Mouse (Mus musculus) limb, embryonic 14.5 days (tissue): ENCODE data around the gene Grhpr. TPM values are rescaled to one million over a fixed set of nuclear protein-coding genes. Genes with fewer than 3 reads are reported as not detected.
"Not testable (repeated sequence)": the region's sequence is repeated elsewhere in the genome, so short reads cannot be mapped to it uniquely, and the experiment has no call there.

Experiments used
- ATAC-seq: fragments of 200-750 bp; cut with Nextera tagmentation; 2 replicates; pipeline ENCODE4 v1.8.0; 2017; ENCODE audit warnings: low read depth, moderate number of reproducible peaks, moderate TSS enrichment; ENCODE audit not compliant: low FRiP score
- DNase-seq: peaks from one replicate; pipeline ENCODE4 v3.0.0-alpha.2; 2015; ENCODE audit warnings: low spot score
- H3K27ac ChIP-seq: fragments of 300-500 bp; sonication (generic); replicated peaks from 2 replicates; pipeline ENCODE4 v1.5.1; 2014; ENCODE audit warnings: low read depth, mild to moderate bottlenecking, low read length, moderate library complexity, mixed read lengths
- H3K27me3 ChIP-seq: fragments of 300-500 bp; sonication (generic); 2 replicates; pipeline ENCODE4 v1.6.1; 2014; ENCODE audit warnings: low read length, mixed read lengths; ENCODE audit not compliant: control insufficient read depth, insufficient read depth
- H3K36me3 ChIP-seq: fragments of 300-500 bp; sonication (generic); 2 replicates; pipeline ENCODE4 v1.6.1; 2014; ENCODE audit warnings: mild to moderate bottlenecking, low read length, moderate library complexity, mixed read lengths; ENCODE audit not compliant: control insufficient read depth, insufficient read depth
- H3K4me1 ChIP-seq: fragments of 300-500 bp; sonication (generic); 2 replicates; pipeline ENCODE4 v1.6.1; 2014; ENCODE audit warnings: antibody characterized with exemption, low read length, mixed read lengths; ENCODE audit not compliant: control insufficient read depth, insufficient read depth
- H3K4me2 ChIP-seq: fragments of 300-500 bp; sonication (generic); replicated peaks from 2 replicates; pipeline ENCODE4 v1.6.1; 2014; ENCODE audit warnings: low read depth, mild to moderate bottlenecking, low read length, moderate library complexity; ENCODE audit not compliant: severe bottlenecking
- H3K4me3 ChIP-seq: fragments of 300-500 bp; sonication (generic); replicated peaks from 2 replicates; pipeline ENCODE4 v1.5.1; 2014; ENCODE audit warnings: low read length
- H3K9ac ChIP-seq: fragments of 300-500 bp; sonication (generic); 2 replicates; pipeline ENCODE4 v1.6.1; 2014; ENCODE audit warnings: mild to moderate bottlenecking, low read depth, low read length, moderate library complexity; ENCODE audit not compliant: severe bottlenecking
- H3K9me3 ChIP-seq: fragments of 300-500 bp; sonication (generic); 2 replicates; pipeline ENCODE4 v1.6.1; 2016; ENCODE audit warnings: low read length; ENCODE audit not compliant: control insufficient read depth
- POLR2A ChIP-seq: fragments of 200-500 bp; IDR thresholded peaks from 2 replicates; pipeline ENCODE4 v1.8.0; 2012; ENCODE audit warnings: inconsistent platforms, mild to moderate bottlenecking, moderate library complexity, borderline replicate concordance; ENCODE audit not compliant: insufficient read depth, insufficient read length; ENCODE audit errors: extremely low read depth
- WGBS: fragments of 180-500 bp; shearing (Covaris S2); extraction: QIAGEN DNeasy Blood & Tissue Kit; methylation state at CpG from one replicate; pipeline ENCODE4 v1.1.7; 2014; 5-methylcytosine and 5-hydroxymethylcytosine counted together
- polyA plus RNA-seq, 2 experiments: library from polyadenylated mRNA; depleted of rRNA in 1 of 2; stranded (reverse) in 1 of 2; unstranded in 1 of 2; fragments of >200 nt; fragmentation: Nextera tagmentation in 1 of 2; extraction: Ambion mirVana in 1 of 2; gene quantifications; 2 replicates each; pipeline versions ENCODE4 v1.2.1 to v1.2.3; 2012 to 2014

The Grhpr gene
- polyA plus RNA-seq, 2 experiments: 42.1 to 49.3 TPM

- Histone ChIP-seq H3K9me3 (no peaks in the 10 kb centered on the region), H3K4me2 (no peak overlapping the region), H3K4me1 (no peaks in the 10 kb centered on the region), H3K27ac (no peak overlapping the region), H3K36me3 (no peaks in the 10 kb centered on the region), H3K4me3 (no peak overlapping the region), H3K27me3 (no peaks in the 10 kb centered on the region), H3K9ac (no peak overlapping the region)
- WGBS: 81% methylated on average over 1 of the region's 1 CpGs
- no peak for ATAC-seq
- DNase-seq: no peak
- TF ChIP-seq POLR2A: no peak
Observed at GRCm38 (mm10) chr4:44942237-44942636, 39.0 kb upstream of the Grhpr start.

GRCm38 (mm10) chr4:44943480-44943879 lies 37.7 kb upstream of the Grhpr start:
- H3K36me3 ChIP-seq: no peaks in the 10 kb centered on the region
- DNase-seq (no peak), ATAC-seq (no peak)
- H3K4me2 ChIP-seq: no peak overlapping the region
- H3K4me3 ChIP-seq: no peak overlapping the region
- WGBS: 91% methylated on average over 6 of the region's 6 CpGs
- TF ChIP-seq POLR2A: no peak
- no peaks in the 10 kb centered on the region for H3K9me3 ChIP-seq
- H3K27me3 ChIP-seq: no peaks in the 10 kb centered on the region
- no peak overlapping the region for H3K9ac ChIP-seq
- no peaks in the 10 kb centered on the region for H3K4me1 ChIP-seq
- no peak overlapping the region for H3K27ac ChIP-seq

GRCm38 (mm10) chr4:44944426-44945075 lies 36.6 kb upstream of the Grhpr start:
- ATAC-seq: no peak
- Histone ChIP-seq H3K27ac (no peak overlapping the region), H3K4me1 (no peaks in the 10 kb centered on the region), H3K4me2 (no peak overlapping the region), H3K9me3 (no peaks in the 10 kb centered on the region), H3K36me3 (no peaks in the 10 kb centered on the region), H3K4me3 (no peak overlapping the region), H3K9ac (no peak overlapping the region), H3K27me3 (no peaks in the 10 kb centered on the region)
- DNase-seq: no peak
- TF ChIP-seq POLR2A: no peak
- WGBS: 75% methylated on average over 10 of the region's 10 CpGs

- not testable (repeated sequence) for H3K9me3 ChIP-seq, H3K9ac ChIP-seq, ATAC-seq, H3K36me3 ChIP-seq, H3K27ac ChIP-seq, H3K4me2 ChIP-seq, H3K4me3 ChIP-seq, DNase-seq, H3K27me3 ChIP-seq, H3K4me1 ChIP-seq
- WGBS: 91% methylated on average over 2 of the region's 2 CpGs
Observed at GRCm38 (mm10) chr4:44946126-44946525, 35.1 kb upstream of the Grhpr start.

- DNase-seq (no peak), ATAC-seq (no peak)
- no peak overlapping the region for H3K9ac ChIP-seq
- no peak overlapping the region for H3K27ac ChIP-seq
- no peak overlapping the region for H3K4me3 ChIP-seq
- 90% methylated on average over 5 of the region's 5 CpGs for WGBS
- no peaks in the 10 kb centered on the region for H3K27me3 ChIP-seq
- H3K36me3 ChIP-seq: no peaks in the 10 kb centered on the region
- H3K4me2 ChIP-seq: no peak overlapping the region
- no peak for TF ChIP-seq POLR2A
- no peaks in the 10 kb centered on the region for H3K4me1 ChIP-seq
- H3K9me3 ChIP-seq: no peaks in the 10 kb centered on the region
Observed at GRCm38 (mm10) chr4:44947464-44947863, 33.7 kb upstream of the Grhpr start.

- H3K9ac ChIP-seq: no peak overlapping the region
- DNase-seq: no peak
- H3K36me3 ChIP-seq: no peaks in the 10 kb centered on the region
- no peak overlapping the region for H3K4me2 ChIP-seq
- no peak for ATAC-seq
- no peaks in the 10 kb centered on the region for H3K27me3 ChIP-seq
- no peak overlapping the region for H3K27ac ChIP-seq
- H3K4me1 ChIP-seq: no peaks in the 10 kb centered on the region
- WGBS: 92% methylated on average over 1 of the region's 1 CpGs
- TF ChIP-seq POLR2A: no peak
- H3K4me3 ChIP-seq: no peak overlapping the region
- no peaks in the 10 kb centered on the region for H3K9me3 ChIP-seq
Observed at GRCm38 (mm10) chr4:44948314-44948713, 32.9 kb upstream of the Grhpr start.
